9 mouse cellular contexts compared by ENCODE assay signal in genomic region chr10:79695231-79696128, GRCm38 (mm10). TPM values are rescaled to one million over a fixed set of nuclear protein-coding genes. Genes with fewer than 3 reads are reported as not detected.
A peak's percentile ranks its signal among the peaks of the same experiment; 100 is the strongest.
DNase-seq lines count a peak whose midpoint lies in the region; ATAC-seq and TF ChIP-seq lines count a peak whose summit lies in the region.
"Had no signal": no experiment of that assay in that cellular context is flagged by ENCODE, and none has a peak within 500 bp of the region (broad histone marks: within the 10 kb centered on the region; RNA-seq: fewer than 3 reads in every experiment).

No protein-coding gene starts in this region.

- H3K27ac ChIP-seq in bone marrow macrophage, adult 2 months (ENCODE audit: insufficient read depth, low read depth, low read length) = no peak overlapping the region
- peak overlapping the region; percentile 66 for H3K27ac ChIP-seq in layer of hippocampus, adult 2 months
- no peak overlapping the region for H3K27ac ChIP-seq in spleen, adult 2 months (ENCODE audit: insufficient read depth, low read length)

- DNase-seq in frontal cortex, postnatal 36 days (ENCODE audit: low spot score in 2 of 2) = no peak
- DNase-seq in fibroblast of lung, adult 2 months (ENCODE audit: low read depth) = peak; percentile 76
- DNase-seq in heart, postnatal 14 days = peak; percentile 87 to 91
- peak; percentile 73 to 75 for DNase-seq in layer of hippocampus, adult 2 months (ENCODE audit: low spot score in 2 of 2)
- DNase-seq in spleen, adult 2 months (ENCODE audit: low read depth in 1 of 2, low spot score in 2 of 2) = peak; percentile 42 to 72

- no peak for TF ChIP-seq POLR2A in bone marrow macrophage, adult 2 months (IDR thresholded peaks at IDR 0.05; ENCODE audit: borderline replicate concordance, low read depth, low read length)
- TF ChIP-seq POLR2A in spleen, adult 2 months (IDR thresholded peaks at IDR 0.05; ENCODE audit: low read depth, low read length) = no peak

- H3K36me3 ChIP-seq in spleen, adult 2 months (ENCODE audit: control insufficient read depth, insufficient read depth, low read length) = no peaks in the 10 kb centered on the region

- intact Hi-C loops in heart, postnatal 14 days (cut with DNase I) = loop anchor here (5.0 kb wide), 1 partner anchor 92 kb away; no protein-coding TSS in a partner anchor

- ATAC-seq in frontal cortex, adult (ENCODE audit: low TSS enrichment) = peak; percentile 81
- peak; percentile 86 for ATAC-seq in megakaryocyte, adult 5-6 weeks (ENCODE audit: poor library complexity, severe bottlenecking)
- ATAC-seq: Patski had no signal

- H3K4me1 ChIP-seq in bone marrow macrophage, adult 2 months (ENCODE audit: control insufficient read depth, insufficient read depth, low read length) = peaks cover 22% of the 10 kb centered on the region
- no peaks in the 10 kb centered on the region for H3K4me1 ChIP-seq in spleen, adult 2 months (ENCODE audit: control insufficient read depth, insufficient read depth, insufficient read length)

- no peaks in the 10 kb centered on the region for H3K27me3 ChIP-seq in spleen, adult 2 months (ENCODE audit: control insufficient read depth, insufficient read depth, low read length)
- H3K27me3 ChIP-seq: Patski had no signal

- TF ChIP-seq CTCF in bone marrow macrophage, adult 2 months (IDR thresholded peaks at IDR 0.05; ENCODE audit: low read depth, low read length) = peak; percentile 77
- peak; percentile 94 for TF ChIP-seq CTCF in layer of hippocampus, adult 2 months (conservative IDR thresholded peaks at IDR 0.05)
- peak; percentile 87; the same call in 1 of the 2 replicates for TF ChIP-seq CTCF in spleen, adult 2 months (IDR thresholded peaks at IDR 0.05; ENCODE audit: extremely low read depth, insufficient read depth, insufficient read length, insufficient replicate concordance)

- H3K4me3 ChIP-seq in bone marrow macrophage, adult 2 months (ENCODE audit: insufficient read depth, low read length) = no peak overlapping the region
- no peak overlapping the region for H3K4me3 ChIP-seq in layer of hippocampus, adult 2 months
- H3K4me3 ChIP-seq in spleen, adult 2 months (ENCODE audit: extremely low read depth, insufficient read depth, insufficient read length) = no peak overlapping the region

- WGBS in spleen, adult 2 months = 62% methylated on average over 13 of the region's 13 CpGs

RNA-seq across cellular contexts. Expression of gene Gzmm, which starts 6.7 kb away (rescaled TPM):
- 0.84 TPM in 1 of 2 replicates, not detected in the other for polyA plus RNA-seq in bone marrow macrophage, adult 2 months (2012; ENCODE audit: insufficient read depth, insufficient read length, missing spikeins)
- 1 to 10 TPM; 4.5 to 5.4 TPM for total RNA-seq in heart, postnatal 14 days (2021)
- 1 to 10 TPM; 3.3 to 4.0 TPM for total RNA-seq in layer of hippocampus, adult 2 months (2021)
- total RNA-seq in megakaryocyte, adult 5-6 weeks (2015) = 2.0 and 2.4 TPM in 2 replicates
- 0.20 and 0.92 TPM in 2 replicates for total RNA-seq in megakaryocyte, adult 5-6 weeks (2017)
- 1.7 and 1.8 TPM in 2 replicates for polyA plus RNA-seq in spleen, adult 2 months (2012; rRNA removed)

RNA-seq across cellular contexts. Expression of gene Bsg, which starts 8.8 kb away (rescaled TPM):
- polyA plus RNA-seq in bone marrow macrophage, adult 2 months (2012; ENCODE audit: insufficient read depth, insufficient read length, missing spikeins) = 300 and 307 TPM in 2 replicates
- total RNA-seq in heart, postnatal 14 days (2021) = 1,000 to 10,000 TPM; 1,285 to 1,330 TPM
- total RNA-seq in layer of hippocampus, adult 2 months (2021) = 100 to 1,000 TPM; 538 TPM
- 289 and 306 TPM in 2 replicates for total RNA-seq in megakaryocyte, adult 5-6 weeks (2015)
- total RNA-seq in megakaryocyte, adult 5-6 weeks (2017) = 194 and 196 TPM in 2 replicates
- 208 and 255 TPM in 2 replicates for polyA plus RNA-seq in spleen, adult 2 months (2012; rRNA removed)

RNA-seq across cellular contexts. Expression of gene Cdc34, which starts 13.5 kb away (rescaled TPM):
- polyA plus RNA-seq in bone marrow macrophage, adult 2 months (2012; ENCODE audit: insufficient read depth, insufficient read length, missing spikeins) = 74.9 and 77.1 TPM in 2 replicates
- total RNA-seq in heart, postnatal 14 days (2021) = 100 to 1,000 TPM; 158 to 159 TPM
- 10 to 100 TPM; 73.1 to 79.8 TPM for total RNA-seq in layer of hippocampus, adult 2 months (2021)
- 52.6 and 53.3 TPM in 2 replicates for total RNA-seq in megakaryocyte, adult 5-6 weeks (2015)
- 70.2 and 100 TPM in 2 replicates for total RNA-seq in megakaryocyte, adult 5-6 weeks (2017)
- 119 and 143 TPM in 2 replicates for polyA plus RNA-seq in spleen, adult 2 months (2012; rRNA removed)

RNA-seq across cellular contexts. Expression of gene Hcn2, which starts 21.0 kb away (rescaled TPM):
- 0.86 and 1.3 TPM in 2 replicates for polyA plus RNA-seq in bone marrow macrophage, adult 2 months (2012; ENCODE audit: insufficient read depth, insufficient read length, missing spikeins)
- 10 to 100 TPM; 35.7 to 38.7 TPM for total RNA-seq in heart, postnatal 14 days (2021)
- 100 to 1,000 TPM; 118 TPM for total RNA-seq in layer of hippocampus, adult 2 months (2021)
- total RNA-seq in megakaryocyte, adult 5-6 weeks (2015) = 0.04 TPM in 1 of 2 replicates, not detected in the other
- total RNA-seq in megakaryocyte, adult 5-6 weeks (2017) = not detected in 2 replicates
- 0.77 and 1.5 TPM in 2 replicates for polyA plus RNA-seq in spleen, adult 2 months (2012; rRNA removed)

RNA-seq across cellular contexts. Expression of gene Tpgs1, which starts 26.3 kb away (rescaled TPM):
- polyA plus RNA-seq in bone marrow macrophage, adult 2 months (2012; ENCODE audit: insufficient read depth, insufficient read length, missing spikeins) = 32.7 and 36.2 TPM in 2 replicates
- total RNA-seq in heart, postnatal 14 days (2021) = 10 to 100 TPM; 21.7 to 23.0 TPM
- 10 to 100 TPM; 67.8 to 73.5 TPM for total RNA-seq in layer of hippocampus, adult 2 months (2021)
- 17.5 and 21.0 TPM in 2 replicates for total RNA-seq in megakaryocyte, adult 5-6 weeks (2015)
- total RNA-seq in megakaryocyte, adult 5-6 weeks (2017) = 8.8 and 21.1 TPM in 2 replicates
- 47.9 and 77.7 TPM in 2 replicates for polyA plus RNA-seq in spleen, adult 2 months (2012; rRNA removed)

Comparison
In these comparisons a context has a peak if more than half of its experiments do, and no peak if none do; other contexts are left out.
1. DNase-seq: peak in fibroblast of lung, adult 2 months (single experiment), heart, postnatal 14 days (2 of 2), layer of hippocampus, adult 2 months (2 of 2) and spleen, adult 2 months (2 of 2); none in frontal cortex, postnatal 36 days (0 of 2).
2. Peak in every context shown above with its lines, with median percentiles within 50 percentile points of each other: CTCF ChIP-seq.